Mouse (Mus musculus) T-helper 2 cell (primary cell): ENCODE results near the gene Jam2.

Source experiments
- in situ Hi-C: fragments of 300-600 bp; cut with MboI, MseI; formaldehyde crosslinking; loops from one replicate; pipeline ENCODE4 v1.15.1; 2025; ENCODE audit warnings: high pct_unique_total_duplicates

Gene Jam2

GRCm38 (mm10) chr16:84774003-84774703 is at the start of gene Jam2:
Gene Jam2, plus strand, starts transcription at chr16:84774123.
- in situ Hi-C loops = no loop called here

GRCm38 (mm10) chr16:84734806-84735165 is 39.1 kb upstream of the Jam2 start:
- in situ Hi-C loops = loop anchor here (5.0 kb wide), 1 partner anchor 103 kb away; the partner anchor contains the start of gene Atp5j

- in situ Hi-C loops = loop anchor here (5.0 kb wide), 1 partner anchor 102 kb away; the partner anchor contains the start of gene Atp5j
These were observed 38.5 kb upstream of the Jam2 start, which contains the start of gene Mrpl39 for GRCm38 (mm10) chr16:84735166-84736105. Gene Mrpl39, minus strand, starts transcription at chr16:84735742.

GRCm38 (mm10) chr16:84737358-84737757 is 36.6 kb upstream of the Jam2 start:
- in situ Hi-C loops = loop anchor here (5.0 kb wide), 1 partner anchor 100 kb away; the partner anchor contains the start of gene Atp5j

- in situ Hi-C loops = no loop called here
These were observed 29.0 kb upstream of the Jam2 start for GRCm38 (mm10) chr16:84744703-84745490.

- in situ Hi-C loops = no loop called here
These were observed 28.1 kb upstream of the Jam2 start for GRCm38 (mm10) chr16:84745721-84746306.

GRCm38 (mm10) chr16:84767956-84768355 is 6.0 kb upstream of the Jam2 start:
- in situ Hi-C loops = loop anchor here (10.0 kb wide), 1 partner anchor 1147 kb away; no protein-coding TSS in a partner anchor

GRCm38 (mm10) chr16:84769182-84769581 is 4.7 kb upstream of the Jam2 start:
- in situ Hi-C loops = loop anchor here (10.0 kb wide), 1 partner anchor 1146 kb away; no protein-coding TSS in a partner anchor

- in situ Hi-C loops = loop anchor here (10.0 kb wide), 1 partner anchor 1145 kb away; no protein-coding TSS in a partner anchor
These were observed 4.1 kb upstream of the Jam2 start for GRCm38 (mm10) chr16:84769619-84770464.

GRCm38 (mm10) chr16:84770891-84771290 is 3.0 kb upstream of the Jam2 start:
- in situ Hi-C loops = no loop called here

GRCm38 (mm10) chr16:84771461-84771860 is 2.5 kb upstream of the Jam2 start:
- in situ Hi-C loops = no loop called here

GRCm38 (mm10) chr16:84772496-84773267 is 1.2 kb upstream of the Jam2 start:
- in situ Hi-C loops = no loop called here

- in situ Hi-C loops = no loop called here
These were observed 558 bp upstream of the Jam2 start for GRCm38 (mm10) chr16:84773268-84773861.

GRCm38 (mm10) chr16:84774761-84775231 is 873 bp downstream of the Jam2 start:
- in situ Hi-C loops = no loop called here

GRCm38 (mm10) chr16:84775356-84775755 is 1.4 kb downstream of the Jam2 start:
- in situ Hi-C loops = no loop called here

GRCm38 (mm10) chr16:84776089-84776784 is 2.3 kb downstream of the Jam2 start:
- in situ Hi-C loops = no loop called here

- in situ Hi-C loops = no loop called here
These were observed 4.5 kb downstream of the Jam2 start for GRCm38 (mm10) chr16:84778431-84778830.
